Mouse (Mus musculus): ENCODE results near the gene Dnttip1. TPM values are rescaled to one million over a fixed set of nuclear protein-coding genes. Genes with fewer than 3 reads are reported as not detected.

The Dnttip1 gene
- total RNA-seq, 4 experiments from 2014 or later = 20.4 to 28.2 (median 26.9) TPM

DNA sequence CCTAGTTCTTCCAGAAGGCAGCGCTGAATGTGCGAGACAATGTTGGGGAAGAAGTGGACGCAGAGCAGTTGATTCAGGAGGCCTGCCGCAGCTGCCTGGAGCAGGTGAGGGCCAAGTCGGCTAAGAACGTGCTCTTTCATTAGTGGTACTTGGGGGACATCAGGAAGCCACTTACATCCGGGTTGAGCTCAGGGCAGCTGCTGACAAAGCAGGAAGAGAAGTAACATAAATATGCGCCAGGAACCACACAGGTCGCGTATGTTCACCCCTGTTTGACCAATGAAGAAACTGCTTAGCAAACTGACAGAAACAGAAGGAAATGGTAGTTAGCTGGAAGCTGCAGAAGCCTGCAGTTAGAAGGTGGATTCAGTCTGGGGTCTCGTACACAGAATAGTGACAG lies 8.3 kb downstream of the Dnttip1 start:
- no peak for DNase-seq (ENCODE audit: low spot score)

DNA sequence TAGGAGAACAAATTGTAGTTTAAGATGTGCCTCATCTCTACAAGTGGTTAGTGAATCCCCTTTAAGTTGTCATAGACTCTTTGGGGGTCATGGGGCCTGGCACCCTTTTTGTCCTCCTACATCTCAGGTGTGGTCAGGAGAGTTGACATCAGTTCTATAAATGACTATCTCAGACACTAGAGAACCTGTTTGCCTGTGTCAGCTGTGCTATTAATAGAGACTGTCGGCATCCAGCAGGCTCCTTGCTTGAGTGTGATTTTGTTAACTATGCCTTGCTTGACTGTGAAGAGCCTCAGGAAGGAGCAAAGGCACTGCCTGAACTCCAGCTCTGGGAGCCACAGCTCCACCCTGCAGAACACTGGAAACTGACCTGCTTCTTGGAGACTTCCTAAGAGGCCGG lies 9.0 kb downstream of the Dnttip1 start:
- peak; percentile 46 for DNase-seq (ENCODE audit: low spot score)

DNA sequence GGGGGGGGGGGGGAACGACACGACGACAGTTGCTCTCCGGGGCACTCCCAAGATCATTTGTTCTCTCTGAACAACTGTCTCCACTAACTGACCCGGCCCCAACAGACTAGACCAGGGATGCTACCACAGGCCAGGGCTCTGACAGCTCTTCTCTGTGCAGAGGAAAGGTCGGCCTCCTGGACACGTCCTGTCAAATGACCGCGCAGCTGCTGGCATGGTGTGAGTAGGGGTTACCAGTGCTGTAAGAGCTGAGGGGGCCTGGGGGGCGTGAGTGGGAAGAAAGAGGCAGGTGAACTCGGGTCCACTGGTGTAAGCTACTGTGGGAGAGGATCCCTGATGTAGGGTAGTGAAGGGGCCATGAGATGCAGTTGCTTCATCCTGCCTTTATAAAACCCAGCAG lies 12.1 kb downstream of the Dnttip1 start:
- DNase-seq (ENCODE audit: low spot score) = no peak

GRCm38 (mm10) chr2:164758692-164759091 lies 12.9 kb downstream of the Dnttip1 start:
- no peak for DNase-seq (ENCODE audit: low spot score)

DNA sequence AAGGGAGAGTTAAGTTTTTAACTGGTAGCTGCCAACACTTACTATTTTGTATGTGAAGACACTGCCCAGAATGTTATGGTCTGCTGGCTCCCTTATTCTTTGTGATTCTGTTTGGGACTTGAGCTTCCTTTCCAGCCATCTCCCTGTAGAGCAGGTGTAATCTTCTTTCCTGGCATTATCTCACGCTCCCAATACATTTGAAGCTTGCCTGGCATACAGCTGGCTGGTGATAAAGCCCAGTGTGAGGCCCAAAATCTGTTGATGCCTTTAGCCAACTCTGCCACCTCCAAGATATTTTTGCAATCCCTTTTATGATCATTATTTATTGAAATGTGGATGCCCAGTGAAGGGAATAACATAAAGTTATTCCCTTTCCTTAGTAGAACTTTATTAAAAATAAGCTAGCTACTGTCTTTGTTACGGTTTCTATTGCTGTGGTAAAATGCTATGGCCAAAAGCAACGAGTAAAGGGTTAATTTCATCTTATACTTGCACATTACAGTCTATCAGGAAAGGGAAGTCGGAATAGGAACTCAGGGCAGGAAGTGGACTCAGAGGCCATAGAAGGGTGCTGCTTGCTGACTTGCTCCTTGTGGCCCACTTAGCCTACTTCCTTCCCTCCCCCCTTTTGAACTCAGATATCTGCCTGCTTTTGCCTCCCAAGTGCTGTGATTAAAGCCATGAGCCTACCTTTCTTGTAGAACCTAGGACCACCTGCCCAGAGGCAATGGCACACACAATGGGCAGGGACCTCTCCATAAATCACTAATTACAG lies 14.5 kb downstream of the Dnttip1 start:
- DNase-seq (ENCODE audit: low spot score) = no peak

DNA sequence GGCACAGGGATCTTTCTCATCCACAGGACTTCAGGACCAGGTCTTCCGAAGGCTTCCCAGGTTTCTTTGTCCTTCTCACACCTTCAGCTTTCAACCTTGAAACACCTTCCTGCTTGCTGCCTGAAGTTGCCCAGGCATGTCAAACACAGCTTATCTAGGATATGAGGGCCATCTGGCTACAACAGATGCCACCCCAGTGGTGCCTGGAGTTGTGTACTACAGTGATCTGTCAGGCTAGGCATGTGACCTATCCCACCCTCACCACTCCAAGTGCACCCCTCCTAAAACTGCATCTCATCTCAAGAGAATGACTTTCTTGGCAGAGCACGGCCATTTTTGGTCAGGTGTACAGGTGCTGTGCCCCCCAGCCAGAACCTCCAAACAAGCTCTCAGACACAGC lies 15.7 kb downstream of the Dnttip1 start:
- DNase-seq (ENCODE audit: low spot score) = no peak

GRCm38 (mm10) chr2:164761971-164762370 lies 16.2 kb downstream of the Dnttip1 start:
- no peak for DNase-seq (ENCODE audit: low spot score)

DNA sequence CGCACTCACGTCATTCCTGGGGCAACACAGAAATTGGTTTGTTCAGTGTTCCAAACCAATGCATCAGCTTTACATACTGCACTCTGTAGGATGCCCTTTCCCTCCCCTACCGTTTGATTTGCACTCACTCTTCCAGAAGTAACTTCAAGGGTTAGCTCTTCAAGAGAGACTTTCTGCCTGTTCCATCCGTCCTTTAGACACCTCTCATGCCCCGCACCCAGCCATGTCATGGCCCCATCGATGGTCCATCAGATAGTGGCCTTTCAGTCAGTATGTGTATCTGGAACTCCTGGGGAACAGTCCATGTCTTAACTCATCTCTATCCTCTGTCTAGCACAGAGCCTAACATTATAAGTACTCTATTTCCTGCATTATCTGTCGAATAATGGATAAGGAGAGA lies 16.8 kb downstream of the Dnttip1 start:
- DNase-seq (ENCODE audit: low spot score) = no peak

DNA sequence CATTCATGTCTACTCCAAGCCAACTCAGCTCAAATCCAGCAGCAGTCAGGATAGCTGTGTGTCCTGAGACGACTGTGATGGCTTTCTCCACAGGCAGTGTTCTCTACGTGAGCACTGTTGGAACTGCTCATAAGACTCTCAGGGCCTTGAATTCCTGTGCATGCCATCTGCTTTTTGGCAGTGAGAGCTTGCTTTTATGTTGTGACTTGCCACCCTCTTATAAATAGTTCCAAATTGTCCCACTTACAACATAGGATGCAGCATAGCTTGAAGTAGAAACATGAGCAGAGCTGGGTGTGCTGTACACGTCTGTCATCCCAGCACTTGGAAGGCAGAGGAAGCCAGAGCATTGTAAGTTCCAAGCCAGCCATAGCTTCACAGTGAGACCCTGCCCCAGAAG lies 20.1 kb downstream of the Dnttip1 start:
- DNase-seq (ENCODE audit: low spot score) = no peak

DNA sequence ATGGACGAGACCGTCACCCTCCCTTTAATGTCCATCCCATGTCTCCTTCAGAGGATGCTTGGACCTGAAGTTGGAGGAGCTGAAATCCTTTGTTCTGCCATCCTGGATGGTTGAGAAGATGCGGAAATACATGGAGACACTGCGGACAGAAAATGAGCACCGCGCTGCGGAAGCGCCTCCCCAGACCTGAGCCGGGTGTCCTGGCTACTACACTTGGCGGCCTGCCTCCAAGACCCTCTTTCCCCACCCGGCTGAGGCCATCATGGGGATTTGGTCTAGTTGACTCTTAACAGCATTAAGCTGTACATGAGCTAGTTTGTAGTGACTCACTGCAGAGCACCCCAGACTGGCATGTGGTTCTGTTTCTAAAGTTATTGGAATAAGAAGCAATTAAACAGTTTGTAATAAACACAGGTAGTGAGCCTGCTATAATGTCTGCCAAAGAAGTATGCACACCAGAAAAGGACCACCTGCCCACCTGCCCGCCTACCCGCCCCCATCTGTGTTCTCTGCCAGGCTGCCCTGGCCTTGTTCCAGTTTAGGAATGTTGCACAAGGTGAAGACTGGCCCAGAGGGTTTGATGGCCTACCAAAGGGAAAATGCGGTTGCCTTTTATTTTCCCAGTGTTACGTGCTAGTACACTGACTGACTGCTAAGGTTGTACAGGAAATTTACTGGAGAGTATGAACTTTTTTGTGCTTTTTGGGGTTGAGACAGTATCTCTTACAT lies 22.2 kb downstream of the Dnttip1 start:
- DNase-seq (ENCODE audit: low spot score) = no peak

GRCm38 (mm10) chr2:164769258-164770037 lies 23.7 kb downstream of the Dnttip1 start, which contains the start of gene Ube2c:
Gene Ube2c, plus strand, starts transcription at chr2:164769898.
- DNase-seq (ENCODE audit: low spot score) = peak; percentile 99

- DNase-seq (ENCODE audit: low spot score) = no peak
Observed at GRCm38 (mm10) chr2:164770279-164770678, 24.5 kb downstream of the Dnttip1 start.

DNA sequence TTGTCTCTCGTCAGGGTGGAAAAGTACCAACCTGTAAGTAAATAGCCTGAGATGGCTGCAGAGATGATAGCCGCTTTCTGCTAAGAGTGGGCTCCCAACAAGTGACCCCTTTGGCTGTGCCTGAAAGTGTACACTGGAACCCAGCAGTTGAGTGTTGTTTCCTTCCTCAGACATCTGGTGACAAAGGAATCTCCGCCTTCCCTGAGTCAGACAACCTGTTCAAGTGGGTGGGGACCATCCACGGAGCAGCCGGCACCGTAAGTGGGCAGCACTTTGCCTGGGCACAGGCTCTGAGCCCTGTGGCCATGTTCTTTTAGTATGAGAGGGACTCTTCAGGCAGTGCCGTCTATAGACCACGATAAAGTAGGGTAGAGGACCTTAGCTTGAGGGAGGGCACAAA lies 25.3 kb downstream of the Dnttip1 start:
- no peak for DNase-seq (ENCODE audit: low spot score)

GRCm38 (mm10) chr2:164773229-164773988 lies 27.6 kb downstream of the Dnttip1 start:
- no peak for DNase-seq (ENCODE audit: low spot score)

- no peak for DNase-seq (ENCODE audit: low spot score)
Observed at GRCm38 (mm10) chr2:164773989-164774364, 28.2 kb downstream of the Dnttip1 start.

DNA sequence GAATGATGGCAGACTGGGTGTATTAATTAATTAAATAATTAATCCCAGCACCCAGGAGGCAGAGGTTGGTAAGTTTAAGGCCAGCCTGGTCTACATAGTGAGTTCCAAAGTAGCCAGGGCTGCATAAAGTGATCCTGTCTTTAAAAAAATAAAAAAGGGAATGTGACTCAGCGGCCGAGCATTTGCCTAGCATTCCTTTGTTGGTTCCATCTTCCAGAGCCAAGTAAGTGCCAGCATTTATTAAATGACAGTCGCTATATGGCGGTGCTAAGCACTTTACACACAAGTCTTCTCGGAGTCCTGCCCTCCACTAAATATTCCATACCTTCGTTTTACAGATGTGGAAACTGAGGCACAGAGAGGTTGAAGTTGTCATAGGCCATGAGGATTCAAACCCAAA lies 30.3 kb downstream of the Dnttip1 start:
- no peak for DNase-seq (ENCODE audit: low spot score)

GRCm38 (mm10) chr2:164776801-164777200 lies 31.0 kb downstream of the Dnttip1 start:
- DNase-seq (ENCODE audit: low spot score) = no peak

DNA sequence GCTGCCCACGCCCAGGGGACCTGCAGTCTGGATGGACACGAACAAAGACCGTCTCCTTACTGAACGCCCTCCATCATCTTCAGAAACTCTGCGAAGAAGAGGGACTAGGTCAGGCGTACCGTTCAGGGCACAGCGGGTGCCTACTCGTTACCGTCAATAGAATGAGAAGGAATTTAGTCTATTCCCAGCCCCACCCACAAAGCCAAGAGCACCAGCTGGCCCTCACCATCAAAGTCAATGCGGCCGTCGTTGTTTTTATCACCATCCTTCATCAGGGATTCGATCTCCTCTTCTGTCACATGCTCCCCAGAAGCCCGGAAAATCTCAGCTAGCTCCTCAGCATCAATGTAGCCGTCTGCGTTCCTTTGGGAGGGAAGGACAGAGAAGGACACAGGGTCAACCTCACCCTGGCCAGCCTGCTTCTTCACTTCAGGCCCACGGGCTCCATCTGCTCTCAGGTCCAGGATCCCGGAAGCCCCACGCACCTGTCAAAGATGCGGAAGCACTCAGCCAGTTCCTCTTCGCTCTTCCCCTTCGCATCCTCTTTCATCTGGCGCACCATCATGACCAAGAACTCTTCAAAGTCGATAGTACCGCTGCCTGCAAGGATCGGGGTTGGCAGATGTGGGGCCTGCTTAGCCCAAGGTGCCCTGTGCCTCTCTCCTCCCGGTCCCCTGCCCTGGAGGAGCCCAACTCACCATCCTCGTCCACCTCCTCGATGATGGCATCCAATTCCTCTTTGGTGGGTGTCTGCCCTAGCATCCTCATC lies 31.6 kb downstream of the Dnttip1 start:
- DNase-seq (ENCODE audit: low spot score) = no peak

DNA sequence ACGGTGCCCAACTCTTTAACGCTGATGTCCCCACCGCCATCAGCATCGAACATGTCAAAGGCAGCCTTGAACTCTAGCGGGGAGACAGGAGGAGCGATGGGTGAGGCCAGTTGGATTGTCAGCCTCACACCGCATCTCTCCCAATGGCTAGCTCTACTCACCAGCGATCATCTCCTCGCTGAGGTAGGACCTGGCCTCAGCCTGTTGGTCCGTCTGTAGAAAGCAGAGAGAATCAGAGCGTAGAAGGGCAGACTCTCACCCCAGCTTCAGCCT lies 32.2 kb downstream of the Dnttip1 start:
- DNase-seq (ENCODE audit: low spot score) = no peak

GRCm38 (mm10) chr2:164778809-164779208 lies 33.0 kb downstream of the Dnttip1 start:
- no peak for DNase-seq (ENCODE audit: low spot score)

DNA sequence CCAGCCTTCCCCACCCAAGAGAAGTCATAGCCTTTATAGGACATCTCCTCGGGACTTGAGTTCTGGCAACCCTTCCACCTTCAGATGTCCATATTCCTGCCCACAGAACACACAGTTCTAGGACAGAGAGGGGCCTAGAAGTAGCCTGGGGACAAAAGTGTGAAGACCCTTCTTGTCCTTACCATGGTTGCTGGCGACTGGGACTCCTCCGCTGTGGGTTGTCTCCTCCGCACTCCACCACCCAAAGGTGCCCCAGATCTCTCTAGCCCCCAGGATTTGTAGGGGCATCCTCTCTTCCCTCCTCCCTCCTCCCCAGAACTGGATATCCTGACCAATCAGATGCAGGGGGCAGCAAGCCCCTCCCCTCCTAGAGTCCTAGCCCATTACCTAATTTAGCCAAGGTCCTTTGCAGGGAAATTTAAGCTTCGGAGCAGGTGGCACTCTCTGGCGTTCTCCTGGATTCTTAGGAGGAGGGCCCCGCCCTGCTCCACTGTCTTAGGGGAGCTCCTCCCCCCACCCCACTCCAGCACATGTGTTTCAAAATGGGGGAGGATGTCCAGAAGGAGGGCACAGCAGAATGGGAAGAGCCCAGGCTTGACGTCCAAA lies 33.8 kb downstream of the Dnttip1 start, which contains the start of gene Tnnc2:
Gene Tnnc2, minus strand, starts transcription at position 487 of the 606 bp plus-strand sequence.
- DNase-seq (ENCODE audit: low spot score) = no peak
